Mouse (Mus musculus) urinary bladder, adult 18-20 months (tissue): ENCODE measurements around the gene Rab12.

Source experiments
- DNase-seq, 2 experiments: peaks; one replicate each; pipeline ENCODE4 v3.0.0; 2022; ENCODE audit warnings: low spot score in 2 of 2, mixed read lengths in 2 of 2

Gene Rab12

DNA sequence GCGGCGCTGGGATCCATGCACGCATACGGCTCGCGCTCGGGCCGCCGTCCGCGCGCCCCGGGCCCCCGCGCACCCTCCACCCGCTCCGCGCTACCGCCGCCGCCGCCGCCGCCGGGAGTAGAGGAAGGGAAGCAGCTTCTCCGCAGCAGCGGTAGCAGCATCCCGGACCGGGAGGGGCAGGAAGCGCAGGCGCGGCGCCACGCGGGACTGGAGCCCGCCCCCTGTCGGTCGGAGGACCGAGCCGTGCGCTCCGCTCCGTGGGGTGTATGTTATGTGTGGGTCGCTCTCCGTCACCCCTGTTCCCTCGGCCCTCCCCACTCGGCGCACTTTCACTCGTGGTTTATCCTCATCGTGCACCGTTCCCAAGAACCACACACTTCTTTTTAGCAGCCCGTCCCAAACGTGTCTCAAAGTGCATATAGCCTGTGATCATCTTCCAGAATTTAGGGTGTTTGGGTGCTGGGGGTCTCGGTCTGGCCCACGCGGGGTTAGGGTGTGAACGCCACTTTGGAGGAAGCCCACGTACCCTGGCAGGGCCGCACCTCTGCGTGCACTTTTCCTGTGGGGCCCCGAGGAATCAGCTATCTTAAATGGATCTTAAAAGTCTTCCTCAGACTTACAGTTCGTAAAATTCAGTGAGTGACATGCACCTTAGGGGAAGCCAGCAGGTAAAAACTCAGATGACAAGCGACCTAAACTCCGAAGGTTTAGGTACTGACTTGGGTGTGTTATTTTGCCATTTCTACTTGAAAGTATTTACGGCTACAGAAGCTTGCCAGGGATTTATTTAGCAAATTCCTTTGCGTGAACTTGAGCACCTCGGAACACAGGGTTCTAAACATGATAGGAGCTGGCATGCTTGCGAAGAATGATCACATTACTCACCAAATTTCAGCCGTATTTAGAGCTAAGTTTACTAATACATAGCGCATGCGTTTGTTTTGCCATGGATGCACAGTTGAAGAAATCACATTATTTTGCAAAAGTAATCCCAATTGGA lies at the start of gene Rab12:
Gene Rab12 (minus strand): TSS at position 176 of the 1,000 bp plus-strand sequence.
- peak; percentile 74 to 81 for DNase-seq

DNA sequence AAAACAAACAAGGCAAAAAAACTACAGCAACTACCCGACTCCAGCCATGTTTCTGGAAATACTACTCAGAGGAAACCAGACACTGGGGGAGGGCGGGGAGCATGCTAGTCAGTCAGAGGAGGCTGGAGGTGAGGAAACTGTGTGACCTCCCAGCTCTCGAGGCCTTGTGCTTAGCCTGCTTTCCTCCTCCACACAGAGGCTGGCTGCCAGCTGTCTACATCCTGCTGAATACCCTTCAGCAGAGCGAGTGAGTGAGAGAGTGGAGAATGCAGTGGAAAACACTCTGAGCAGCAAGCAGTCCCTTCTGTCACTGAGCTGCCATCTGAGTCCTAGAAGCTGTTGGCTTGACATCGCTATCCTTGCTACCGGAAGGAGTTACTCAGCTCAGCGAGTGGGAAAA lies 44.7 kb upstream of the Rab12 start:
- DNase-seq: no peak

DNA sequence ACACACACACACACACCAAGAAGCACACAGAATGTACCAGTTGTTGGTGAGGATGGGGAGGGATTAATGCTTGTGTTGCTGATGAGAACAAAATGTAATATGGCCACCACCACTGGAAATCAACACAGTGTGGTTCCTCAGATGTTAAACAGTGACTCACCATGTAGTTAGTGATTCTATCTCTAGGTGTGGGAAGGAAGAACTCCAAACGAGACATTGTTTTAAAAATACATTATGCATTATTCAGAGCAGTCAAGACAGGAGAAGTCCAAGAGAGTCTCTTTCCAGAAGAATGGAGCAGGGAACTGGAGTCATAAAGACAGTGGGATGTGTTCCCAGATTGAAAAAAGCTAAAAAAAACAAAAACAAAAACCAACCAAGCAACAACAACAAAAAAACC lies 44.0 kb upstream of the Rab12 start:
- no peak for DNase-seq

DNA sequence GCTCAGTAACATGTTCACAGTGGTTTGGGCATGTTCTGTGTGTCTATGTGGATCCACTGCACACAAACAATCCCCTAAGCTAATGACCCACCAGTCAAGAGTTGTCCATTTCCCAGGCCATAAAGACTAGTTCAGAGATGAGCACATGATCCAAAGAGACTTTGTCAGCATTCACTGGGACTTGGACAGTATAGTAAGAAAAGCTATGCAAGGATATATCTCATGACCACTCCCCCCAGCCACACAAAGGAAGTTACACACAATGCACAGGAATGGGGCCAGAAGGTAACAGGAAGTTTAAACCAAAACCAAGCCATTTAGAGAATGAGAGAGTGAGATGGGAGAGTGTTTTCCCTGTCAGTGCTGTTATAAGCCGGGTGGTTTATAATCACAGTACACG lies 41.9 kb upstream of the Rab12 start:
- DNase-seq: no peak

DNA sequence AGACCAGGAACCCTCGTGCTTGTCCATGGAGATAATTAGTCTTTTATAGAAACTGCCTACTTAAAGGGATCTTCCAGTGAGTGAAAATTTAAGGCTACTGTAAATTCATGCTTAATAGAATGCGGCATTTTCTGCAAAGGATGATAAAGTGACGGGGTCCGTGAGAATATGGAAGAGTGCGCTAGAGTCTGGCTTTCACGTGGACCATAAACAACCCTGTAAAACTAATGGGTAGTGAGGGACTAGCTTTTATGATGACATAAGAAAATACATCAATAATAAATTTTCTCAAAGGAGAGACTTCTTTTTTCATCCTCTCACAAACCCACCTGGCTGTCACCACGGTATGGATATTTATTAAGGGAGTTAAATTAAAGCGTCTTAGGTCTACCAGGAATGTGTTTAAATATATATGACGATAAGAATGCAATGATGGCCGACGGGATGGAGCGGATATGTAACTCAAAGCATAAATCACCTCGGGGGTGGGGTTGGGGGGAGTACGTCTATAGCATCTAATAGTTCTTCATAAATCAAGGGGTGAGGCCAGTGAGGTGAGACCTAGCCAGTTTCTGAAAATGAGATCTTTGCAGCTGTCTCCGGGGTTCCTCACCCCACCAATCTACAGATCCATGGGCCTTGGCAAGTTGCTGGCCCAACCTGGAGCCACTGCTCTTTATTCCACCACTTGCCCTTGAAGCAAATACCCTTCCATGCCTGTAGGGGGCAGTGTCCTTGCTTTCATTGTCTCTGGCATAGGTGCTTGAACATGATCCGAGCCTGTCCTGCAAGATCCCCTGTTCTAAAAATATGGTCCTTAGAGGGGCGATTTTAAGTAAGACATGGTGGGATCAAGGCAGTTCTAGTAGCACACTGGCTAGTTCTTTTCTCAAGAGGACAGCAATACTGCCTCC lies 39.1 kb upstream of the Rab12 start:
- no peak for DNase-seq

DNA sequence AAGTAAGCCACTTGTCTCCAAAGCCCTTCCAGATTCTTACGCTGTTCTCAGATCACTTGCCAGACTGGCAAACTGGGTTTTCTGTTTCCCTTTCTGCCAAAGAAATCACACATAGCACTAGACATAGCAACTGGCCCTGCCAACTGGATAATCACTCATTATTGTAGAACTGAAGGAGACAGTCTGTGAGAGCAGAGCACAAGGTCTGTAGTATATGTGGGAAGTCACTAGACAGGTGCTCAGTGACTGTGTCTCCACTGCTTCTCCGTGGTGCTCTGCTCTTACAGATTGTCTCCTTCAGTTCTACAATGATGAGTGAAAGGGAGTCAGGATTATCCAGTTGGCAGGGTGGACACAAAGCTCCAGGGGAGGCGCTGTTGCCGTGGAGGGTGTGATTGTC lies 33.2 kb upstream of the Rab12 start:
- DNase-seq: no peak

DNA sequence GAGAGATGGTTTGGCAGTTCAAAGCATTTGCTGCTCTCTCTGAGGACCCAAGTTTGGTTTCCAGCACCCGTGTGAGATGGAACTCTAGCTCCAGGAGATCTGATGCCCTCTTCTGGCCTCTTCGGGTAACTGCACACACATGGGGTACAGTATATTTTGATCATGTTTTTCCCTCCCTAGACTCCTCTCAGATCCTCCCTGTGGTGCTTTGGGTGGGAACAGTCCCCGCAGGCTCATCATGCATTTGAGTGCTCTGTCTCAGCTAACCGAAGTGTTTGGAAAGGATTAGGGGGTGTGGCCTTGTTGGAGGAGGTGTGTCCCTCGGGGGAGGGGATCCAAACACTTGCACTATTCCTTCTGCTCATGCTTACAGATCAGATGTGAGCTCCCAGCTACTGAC lies 31.0 kb upstream of the Rab12 start:
- DNase-seq: no peak

DNA sequence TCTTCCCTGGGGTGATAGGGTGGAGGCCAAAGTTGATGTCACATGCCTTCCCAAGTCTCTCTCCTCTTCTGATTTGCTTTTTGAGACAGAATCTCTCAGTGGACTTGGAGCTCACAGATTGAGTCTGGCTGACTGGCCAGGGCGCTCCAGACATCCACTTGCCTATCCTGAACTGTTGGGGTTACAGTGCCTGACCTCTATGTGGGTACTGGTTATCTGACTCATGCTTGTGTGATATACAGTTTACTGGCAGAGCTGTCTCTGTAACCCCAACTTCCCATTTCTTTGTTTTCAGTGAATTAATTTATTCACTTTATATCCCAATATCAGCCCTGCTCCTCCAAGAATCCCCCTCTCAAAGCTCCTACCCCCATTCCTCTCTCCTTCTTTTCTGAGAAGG lies 12.8 kb upstream of the Rab12 start:
- no peak for DNase-seq

DNA sequence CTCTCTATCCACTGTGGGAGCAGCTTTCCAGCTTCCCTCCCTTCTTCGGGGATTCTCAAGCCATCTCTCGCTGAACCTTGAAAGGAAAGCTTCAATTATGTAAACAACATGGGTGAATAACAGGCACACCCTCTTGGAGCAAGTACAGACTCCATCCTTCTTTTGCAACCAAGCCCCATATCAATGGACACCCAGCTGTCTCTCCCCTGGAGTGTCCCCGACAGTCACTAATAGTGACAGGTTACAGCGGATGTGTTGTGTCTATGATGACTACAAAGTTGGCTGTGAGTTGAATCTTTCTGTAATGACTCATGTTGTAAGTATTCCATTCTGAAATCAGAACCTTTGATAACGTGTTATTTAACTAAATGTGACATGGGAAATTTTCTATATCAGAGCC lies 3.9 kb upstream of the Rab12 start:
- peak in 1 of 2 experiments; percentile 8 for DNase-seq

DNA sequence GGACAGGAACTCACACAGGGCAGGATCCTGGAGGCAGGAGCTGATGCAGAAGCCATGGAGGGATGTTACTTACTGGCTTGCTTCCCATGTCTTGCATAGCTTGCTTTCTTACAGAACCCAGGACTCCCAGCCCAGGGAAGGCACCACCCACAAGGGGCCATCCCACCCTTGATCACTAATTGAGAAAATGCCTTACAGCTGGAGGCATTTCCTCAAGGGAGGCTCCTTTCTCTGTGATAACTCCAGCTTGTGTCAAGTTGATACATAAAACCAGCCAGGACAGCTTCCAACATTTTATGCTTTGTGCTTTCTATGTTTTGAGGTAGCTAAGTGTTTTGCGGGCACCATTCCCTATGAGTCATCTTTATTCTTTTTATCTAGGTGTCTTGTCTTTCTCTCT lies 3.1 kb upstream of the Rab12 start:
- peak in 1 of 2 experiments; percentile 31 for DNase-seq

DNA sequence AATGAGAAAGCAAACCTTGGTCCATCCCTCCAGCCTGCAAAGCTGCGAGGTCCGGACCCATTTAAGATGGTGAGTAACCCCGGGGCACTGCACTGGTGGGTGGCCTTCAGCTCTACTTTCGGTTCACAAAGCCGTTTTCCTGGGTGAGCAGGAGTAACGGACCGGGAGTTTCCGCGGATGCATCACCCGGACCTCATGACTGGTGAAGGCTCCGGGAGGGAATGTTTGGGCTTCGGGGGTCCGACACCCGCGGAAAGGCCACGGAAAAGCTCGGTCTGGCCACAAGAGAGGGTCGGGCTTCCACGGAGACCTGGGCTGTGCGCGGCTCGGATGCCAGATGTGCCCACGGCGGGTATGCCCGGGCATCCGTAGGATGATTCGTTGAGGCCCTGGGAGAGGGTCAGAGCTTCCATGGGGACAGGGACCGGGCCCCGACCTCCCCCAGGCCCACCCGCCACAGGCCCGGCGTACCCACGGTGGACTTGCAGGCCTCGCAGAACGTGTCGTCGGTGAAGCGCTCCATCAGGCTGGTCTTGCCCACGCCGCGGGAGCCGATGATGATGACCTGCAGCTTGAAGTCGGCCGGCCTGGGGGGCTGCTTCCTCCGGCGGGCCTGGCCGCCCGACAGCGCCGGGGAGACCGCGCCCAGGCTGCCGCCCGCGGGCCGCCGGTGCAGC lies 514 bp downstream of the Rab12 start:
- peak in 1 of 2 experiments; percentile 37 for DNase-seq

DNA sequence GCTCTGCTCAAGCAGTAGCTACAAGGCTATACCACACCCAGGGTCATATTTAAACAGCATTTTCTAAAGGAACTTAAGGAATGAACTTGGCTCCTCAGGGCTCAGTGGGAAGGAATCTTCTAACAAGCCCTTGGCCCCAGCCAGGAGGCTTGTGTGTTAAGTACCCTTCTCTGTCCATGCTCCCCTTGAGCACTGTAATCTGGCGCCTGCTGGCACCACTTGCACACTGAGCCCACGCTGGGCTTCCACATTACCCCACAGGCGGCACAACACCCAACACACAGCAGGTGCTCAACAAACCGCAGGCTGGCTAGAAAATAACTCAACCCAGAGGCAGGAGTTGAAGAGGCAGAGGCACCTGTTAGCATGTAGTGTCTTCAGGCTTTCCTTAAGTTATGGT lies 2.6 kb downstream of the Rab12 start:
- no peak for DNase-seq

DNA sequence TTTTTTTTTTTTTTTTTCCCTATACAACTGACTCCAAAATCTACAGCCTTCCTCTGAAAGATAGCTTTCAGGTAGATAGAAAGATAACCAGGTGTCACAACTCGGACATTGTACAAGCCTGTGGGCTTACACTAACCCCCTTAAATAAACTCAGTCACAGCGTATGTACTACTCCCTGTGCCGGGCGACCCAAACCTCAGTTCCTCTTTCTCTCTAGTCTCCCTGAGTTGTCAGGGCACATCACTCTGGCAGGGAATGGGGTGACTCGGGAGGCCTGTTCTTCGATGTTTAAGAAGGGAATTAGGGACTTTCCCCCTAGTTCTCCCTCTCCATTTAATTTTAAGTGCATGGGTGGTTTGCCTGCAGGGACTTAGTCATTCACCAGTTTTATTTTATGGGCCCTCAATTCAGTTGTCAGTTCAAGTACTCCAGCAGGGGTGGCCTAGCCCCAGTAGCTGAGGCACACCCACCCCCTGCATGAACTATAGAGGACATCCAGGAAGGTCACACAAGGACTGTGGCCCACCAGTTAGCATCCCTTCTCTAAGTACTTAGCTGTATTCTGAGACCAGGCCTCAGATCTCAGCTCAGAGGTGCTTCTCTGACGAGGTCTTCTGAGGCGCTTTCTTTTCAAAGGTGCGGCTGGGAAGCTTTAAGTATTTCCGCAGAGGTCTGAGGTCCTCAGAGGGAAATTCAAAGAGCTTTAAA lies 5.1 kb downstream of the Rab12 start:
- no peak for DNase-seq

DNA sequence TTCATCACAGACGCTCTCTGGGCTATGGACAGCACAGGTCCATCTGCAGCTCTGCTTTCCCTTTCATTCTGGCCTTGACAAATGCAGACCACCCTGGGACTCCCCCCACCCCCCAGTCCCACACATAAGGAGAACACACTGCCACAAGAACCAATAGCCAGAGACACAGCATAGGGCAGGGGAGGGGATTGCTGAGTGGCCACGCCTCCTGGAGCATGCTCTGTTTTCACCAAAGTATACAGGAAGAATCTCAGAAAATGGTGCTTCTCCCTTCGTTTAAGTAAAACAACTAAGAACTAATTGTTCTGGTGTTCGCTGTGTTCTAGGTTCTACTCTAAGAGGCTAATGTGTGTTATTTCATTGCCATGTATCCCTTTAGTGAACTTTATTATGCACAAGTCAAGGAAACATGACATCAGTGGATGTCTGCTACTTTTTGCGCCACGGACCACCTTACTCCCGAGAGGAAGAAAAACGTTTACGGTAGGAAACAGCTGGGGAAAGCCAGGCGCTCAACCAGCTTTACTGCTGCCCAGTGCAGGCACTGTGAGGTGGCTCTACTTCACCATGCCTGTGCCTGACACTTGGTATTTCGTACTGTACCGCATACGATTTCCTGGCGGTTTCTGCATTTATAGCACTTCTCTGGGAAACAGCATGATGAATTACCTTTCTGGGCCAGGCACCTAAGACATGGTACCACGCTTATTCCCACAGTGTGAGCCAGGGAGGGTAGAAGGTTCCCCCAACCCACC lies 7.2 kb downstream of the Rab12 start:
- DNase-seq: no peak

DNA sequence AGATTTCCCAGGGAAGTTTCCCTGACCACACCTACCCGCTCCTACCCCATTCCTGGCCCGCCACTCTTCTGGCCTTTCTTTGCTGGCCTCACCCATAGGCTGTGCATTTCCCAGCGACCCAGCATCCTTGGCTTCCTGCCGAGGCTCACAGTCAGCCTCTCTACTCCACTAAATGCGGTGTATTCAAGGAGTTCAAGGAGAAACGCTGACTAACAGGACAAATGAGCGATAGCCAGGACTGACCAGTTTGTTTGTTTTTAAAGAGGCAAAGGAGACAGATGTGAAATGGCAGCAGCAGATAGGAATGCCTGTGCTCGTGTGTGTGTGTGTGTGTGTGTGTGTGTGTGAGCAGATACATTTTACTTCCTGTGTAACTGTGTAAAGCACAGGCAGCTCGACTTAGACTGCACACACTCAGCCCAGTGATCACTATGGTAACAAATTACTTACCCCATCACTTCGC lies 9.3 kb downstream of the Rab12 start:
- DNase-seq: no peak

DNA sequence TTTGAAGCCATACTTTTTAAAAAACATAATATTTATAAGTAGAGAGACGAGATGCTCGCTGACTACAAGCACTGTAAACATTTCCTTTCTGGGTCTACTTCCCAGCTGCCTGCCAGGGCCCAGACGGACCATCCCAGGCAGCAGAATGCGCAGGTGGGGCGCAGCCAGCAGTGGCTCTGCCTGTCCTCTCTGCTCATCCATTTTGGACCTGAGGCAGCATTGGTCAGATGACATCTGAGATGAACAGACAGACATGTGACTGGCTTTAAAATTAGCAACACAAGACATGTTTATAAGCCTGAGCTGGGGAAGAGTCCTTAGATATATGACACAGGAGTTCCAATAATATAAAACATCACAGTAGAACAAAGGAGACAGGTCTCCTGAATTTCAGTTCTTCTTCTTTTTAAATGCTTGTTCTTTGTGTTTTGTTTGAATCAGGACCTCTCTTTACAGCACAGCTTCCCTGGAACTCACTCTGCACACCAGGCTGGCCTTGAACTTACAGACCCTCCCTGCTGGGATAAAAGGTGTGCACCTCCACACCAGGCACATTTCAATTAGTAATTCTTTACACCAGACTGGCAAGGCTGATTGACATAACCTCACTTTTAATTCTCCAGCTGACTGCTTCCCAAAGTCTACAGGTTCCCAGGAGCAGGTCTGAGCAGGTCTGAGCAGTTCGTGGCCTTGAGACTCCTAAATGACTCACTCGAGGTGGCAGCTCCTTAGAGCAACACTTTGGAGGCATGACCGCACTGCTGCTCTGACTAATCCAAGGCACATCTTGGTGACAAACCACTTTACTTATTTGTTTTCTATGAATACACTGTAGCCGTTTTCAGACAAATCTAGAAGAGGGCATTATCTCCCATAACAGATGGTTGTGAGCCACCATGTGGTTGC lies 12.2 kb downstream of the Rab12 start:
- peak; percentile 14 to 69 for DNase-seq

DNA sequence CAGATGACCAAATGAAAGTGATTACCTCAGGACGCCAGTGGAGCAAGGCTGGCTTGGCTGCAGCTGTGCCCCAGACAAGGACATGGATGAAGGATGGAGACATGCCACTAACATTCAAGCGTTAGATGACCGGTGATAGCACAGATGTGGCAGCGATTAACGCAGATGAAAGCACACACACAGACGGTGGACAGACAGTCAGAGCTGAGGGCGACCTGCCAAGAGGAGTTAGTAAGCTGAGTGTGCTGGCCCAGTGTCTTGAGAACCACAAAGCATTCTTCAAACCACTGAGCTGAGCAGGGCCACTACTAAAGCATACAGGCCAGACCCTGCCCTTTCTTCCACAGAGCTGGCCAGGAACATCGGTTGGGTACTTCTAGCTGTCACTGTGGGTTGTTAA lies 14.6 kb downstream of the Rab12 start:
- no peak for DNase-seq

DNA sequence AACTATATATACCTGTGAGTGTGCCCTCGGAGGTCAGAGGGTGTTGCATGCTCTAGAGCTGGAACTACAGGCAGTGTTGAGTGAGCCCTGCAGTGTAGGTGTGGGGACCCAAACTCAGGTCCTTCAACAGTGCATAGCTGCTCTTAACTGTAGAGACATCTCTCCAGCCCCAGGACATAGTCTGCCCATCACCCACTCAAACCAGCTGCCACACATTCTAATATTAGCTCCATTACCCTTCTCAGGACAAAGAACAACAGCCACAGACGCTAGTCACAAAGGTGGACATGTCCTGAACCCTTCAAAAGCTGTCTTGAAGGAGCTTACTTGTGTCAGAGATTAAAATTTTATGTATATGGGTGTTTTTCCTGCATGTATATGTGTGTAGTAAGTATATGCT lies 15.3 kb downstream of the Rab12 start:
- DNase-seq: no peak

DNA sequence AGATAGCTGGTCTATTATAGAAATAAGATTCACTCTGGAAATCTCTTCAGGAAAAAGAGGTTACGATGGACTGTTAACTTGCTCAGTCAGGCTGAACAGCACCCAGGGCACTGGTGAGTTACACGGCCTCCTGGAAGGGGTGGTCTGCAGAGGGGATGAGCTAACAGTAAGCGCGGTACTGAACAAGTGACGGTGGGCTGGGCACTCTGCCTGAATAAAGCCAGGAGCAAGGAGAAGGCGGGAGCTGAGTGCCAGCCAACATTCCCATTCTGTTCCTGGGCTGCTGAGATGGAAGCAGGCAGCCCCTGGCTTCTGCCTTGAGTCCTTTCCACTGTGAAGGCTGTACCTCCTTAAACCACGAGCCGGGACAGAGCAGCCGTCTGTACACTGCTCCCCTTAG lies 16.1 kb downstream of the Rab12 start:
- DNase-seq: no peak
